Mouse (Mus musculus) thymus, adult 2 months (tissue): ENCODE results near the gene Xntrpc. TPM values are rescaled to one million over a fixed set of nuclear protein-coding genes. Genes with fewer than 3 reads are reported as not detected.
"Not testable (repeated sequence)": the region's sequence is repeated elsewhere in the genome, so short reads cannot be mapped to it uniquely, and the experiment has no call there.

Experiments
- DNase-seq: peaks from one replicate; pipeline ENCODE4 v3.0.0; 2021
- H3K27ac ChIP-seq: fragments of 200-500 bp; 2 replicates; pipeline ENCODE4 v1.5.1; 2012; ENCODE audit warnings: low read length, control low read depth; ENCODE audit not compliant: control insufficient read depth, insufficient read depth
- H3K27me3 ChIP-seq: fragments of 200-500 bp; 2 replicates; pipeline ENCODE4 v1.6.1; 2012; ENCODE audit warnings: mild to moderate bottlenecking, low read length, moderate library complexity, mixed read lengths; ENCODE audit not compliant: control insufficient read depth, insufficient read depth
- H3K36me3 ChIP-seq: fragments of 200-500 bp; 2 replicates; pipeline ENCODE4 v1.6.1; 2012; ENCODE audit warnings: mild to moderate bottlenecking, low read length, moderate library complexity; ENCODE audit not compliant: control insufficient read depth, insufficient read depth
- H3K4me1 ChIP-seq: fragments of 200-500 bp; replicated peaks from 2 replicates; pipeline ENCODE4 v1.6.1; 2012; ENCODE audit warnings: low read length; ENCODE audit not compliant: control insufficient read depth, insufficient read depth
- H3K4me3 ChIP-seq: fragments of 200-500 bp; 2 replicates; pipeline ENCODE4 v1.5.1; 2012; ENCODE audit warnings: mild to moderate bottlenecking, low read length, control low read depth, moderate library complexity; ENCODE audit not compliant: control insufficient read depth, insufficient read depth
- CTCF ChIP-seq: fragments of 200-500 bp; IDR thresholded peaks from 2 replicates; pipeline ENCODE4 v1.5.1; 2012; ENCODE audit warnings: mild to moderate bottlenecking, control low read depth, low read length, moderate library complexity, borderline replicate concordance; ENCODE audit not compliant: control insufficient read depth, poor library complexity, insufficient read depth; ENCODE audit errors: extremely low read depth
- POLR2A ChIP-seq: fragments of 200-500 bp; IDR thresholded peaks from 2 replicates; pipeline ENCODE4 v1.6.1; 2012; ENCODE audit warnings: mild to moderate bottlenecking, low read length, control low read depth, moderate library complexity; ENCODE audit not compliant: control insufficient read depth, poor library complexity, insufficient read depth; ENCODE audit errors: extremely low read depth
- whole genome bisulfite sequencing: fragments of 180-500 bp; shearing (Covaris S2); methylation state at CpG from one replicate; pipeline ENCODE4 v1.1.7; 2018; 5-methylcytosine and 5-hydroxymethylcytosine counted together
- polyA plus RNA-seq: library from polyadenylated mRNA; depleted of rRNA; stranded (reverse); fragments of >200 nt; gene quantifications from 2 replicates; pipeline ENCODE4 v1.2.3, GENCODE M21; 2012

Xntrpc gene
- polyA plus RNA-seq, 1 experiment: 11.9 TPM

- no peaks in the 10 kb centered on the region for H3K4me1 ChIP-seq
- no peak overlapping the region for H3K4me3 ChIP-seq
- DNase-seq: no peak
- H3K36me3 ChIP-seq: peaks cover 27% of the 10 kb centered on the region
- WGBS: 97% methylated on average over 9 of the region's 9 CpGs
- no peak overlapping the region for H3K27ac ChIP-seq
- TF ChIP-seq POLR2A: no peak
- no peak for TF ChIP-seq CTCF
- no peaks in the 10 kb centered on the region for H3K27me3 ChIP-seq
Measured at GRCm38 (mm10) chr7:102023821-102024220, 41.7 kb upstream of the Xntrpc start.

GRCm38 (mm10) chr7:102025187-102026119, 40.1 kb upstream of the Xntrpc start:
- TF ChIP-seq POLR2A: no peak
- no peak for TF ChIP-seq CTCF
- H3K4me1 ChIP-seq: no peaks in the 10 kb centered on the region
- no peak for DNase-seq
- 94% methylated on average over 2 of the region's 2 CpGs for WGBS
- peaks cover 37% of the 10 kb centered on the region for H3K36me3 ChIP-seq
- H3K27me3 ChIP-seq: no peaks in the 10 kb centered on the region
- H3K4me3 ChIP-seq: no peak overlapping the region
- H3K27ac ChIP-seq: no peak overlapping the region

DNA sequence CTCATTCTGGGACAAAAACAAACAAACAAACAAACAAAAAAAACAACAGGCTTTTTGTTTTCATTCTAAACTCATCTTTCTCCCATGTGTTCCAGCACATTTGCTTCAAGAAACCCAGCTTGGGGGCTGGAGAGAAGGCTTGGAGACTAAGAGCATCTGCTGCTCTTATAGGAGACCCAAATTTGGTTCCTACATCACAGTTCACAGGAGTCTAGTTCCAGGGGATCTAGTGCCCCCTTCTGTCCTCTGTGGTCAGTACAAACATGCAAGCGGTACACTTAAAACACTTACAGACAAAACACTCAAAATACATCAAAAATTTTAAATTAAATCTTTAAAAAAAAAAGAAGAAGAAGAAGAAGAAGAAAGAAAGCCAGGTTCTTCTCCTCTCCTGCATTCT, 30.6 kb upstream of the Xntrpc start:
- no peak for DNase-seq
- WGBS: 96% methylated on average over 1 of the region's 1 CpGs
- Histone ChIP-seq H3K27ac (no peak overlapping the region), H3K27me3 (no peaks in the 10 kb centered on the region), H3K36me3 (peaks cover 60% of the 10 kb centered on the region), H3K4me1 (no peaks in the 10 kb centered on the region), H3K4me3 (no peak overlapping the region)
- TF ChIP-seq CTCF (no peak), POLR2A (no peak)

GRCm38 (mm10) chr7:102035534-102035933, 30.0 kb upstream of the Xntrpc start:
- no peak overlapping the region for H3K4me3 ChIP-seq
- no peaks in the 10 kb centered on the region for H3K4me1 ChIP-seq
- TF ChIP-seq POLR2A (no peak), CTCF (no peak)
- peaks cover 58% of the 10 kb centered on the region for H3K36me3 ChIP-seq
- DNase-seq: no peak
- H3K27me3 ChIP-seq: no peaks in the 10 kb centered on the region
- 95% methylated on average over 2 of the region's 2 CpGs for WGBS
- H3K27ac ChIP-seq: no peak overlapping the region

- Histone ChIP-seq H3K4me1 (no peaks in the 10 kb centered on the region), H3K27ac (no peak overlapping the region), H3K27me3 (no peaks in the 10 kb centered on the region), H3K4me3 (no peak overlapping the region), H3K36me3 (peaks cover 49% of the 10 kb centered on the region)
- WGBS: 95% methylated on average over 3 of the region's 3 CpGs
- TF ChIP-seq CTCF (no peak), POLR2A (no peak)
- DNase-seq: no peak
Measured at GRCm38 (mm10) chr7:102037318-102037717, 28.2 kb upstream of the Xntrpc start.

GRCm38 (mm10) chr7:102042314-102042713, 23.2 kb upstream of the Xntrpc start:
- Histone ChIP-seq H3K4me1 (no peaks in the 10 kb centered on the region; the same call in 1 of the 2 replicates), H3K27ac (no peak overlapping the region), H3K4me3 (no peak overlapping the region), H3K36me3 (peaks cover 18% of the 10 kb centered on the region), H3K27me3 (no peaks in the 10 kb centered on the region)
- TF ChIP-seq CTCF (no peak), POLR2A (no peak)
- DNase-seq: no peak
- 72% methylated on average over 2 of the region's 2 CpGs for WGBS

DNA sequence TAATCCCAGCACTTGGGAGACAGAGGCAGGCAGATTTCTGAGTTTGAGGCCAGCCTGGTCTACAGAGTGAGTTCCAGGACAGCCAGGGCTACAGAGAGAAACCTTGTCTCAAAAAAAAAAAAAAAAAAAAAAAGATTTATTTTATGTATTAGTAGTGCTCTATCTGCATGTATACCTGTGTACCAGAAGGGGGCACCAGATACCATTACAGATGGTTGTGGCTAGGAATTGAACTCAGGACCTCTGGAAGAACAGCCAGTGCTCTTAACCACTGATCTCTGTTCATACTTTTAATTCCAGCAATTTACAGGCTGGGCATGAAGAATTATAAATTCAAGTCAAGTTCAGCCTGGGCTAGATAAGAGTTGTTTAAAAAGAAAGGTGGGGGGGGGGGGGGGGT, 17.0 kb upstream of the Xntrpc start:
- H3K27ac ChIP-seq, H3K4me3 ChIP-seq, DNase-seq, H3K27me3 ChIP-seq, H3K36me3 ChIP-seq, H3K4me1 ChIP-seq: not testable (repeated sequence)
